Mouse (Mus musculus) retina, postnatal 1 day (tissue): ENCODE measurements around the gene Epha10.
A peak's percentile ranks its signal among the peaks of the same experiment; 100 is the strongest.

Experiments
- DNase-seq: peaks from one replicate; pipeline ENCODE4 v3.0.0-alpha.2; 2012

Gene Epha10

GRCm38 (mm10) chr4:124880599-124880998 is at the start of gene Epha10:
TSS of gene Epha10 (plus strand) at chr4:124880899.
- DNase-seq: peak; percentile 43

GRCm38 (mm10) chr4:124832796-124833195 is 47.9 kb upstream of the Epha10 start:
- DNase-seq: no peak

GRCm38 (mm10) chr4:124838035-124838700 is 42.5 kb upstream of the Epha10 start:
- no peak for DNase-seq

GRCm38 (mm10) chr4:124840998-124841397 is 39.7 kb upstream of the Epha10 start:
- DNase-seq: no peak

GRCm38 (mm10) chr4:124843493-124843892 is 37.2 kb upstream of the Epha10 start:
- DNase-seq: peak; percentile 66

- DNase-seq: peak; percentile 90
Measured at GRCm38 (mm10) chr4:124847573-124847972, 33.1 kb upstream of the Epha10 start.

GRCm38 (mm10) chr4:124849631-124850260 is 31.0 kb upstream of the Epha10 start:
- DNase-seq: no peak

GRCm38 (mm10) chr4:124850261-124850913 is 30.3 kb upstream of the Epha10 start, which contains the start of gene Yrdc:
TSS of gene Yrdc (plus strand) at chr4:124850679.
- DNase-seq: peak; percentile 98

- peak; percentile 63 for DNase-seq
Measured at GRCm38 (mm10) chr4:124850933-124851658, 29.6 kb upstream of the Epha10 start, which contains the start of gene 1110065P20Rik. TSS of gene 1110065P20Rik (minus strand) at chr4:124851196.

GRCm38 (mm10) chr4:124856294-124856693 is 24.4 kb upstream of the Epha10 start:
- no peak for DNase-seq

GRCm38 (mm10) chr4:124858370-124858769 is 22.3 kb upstream of the Epha10 start:
- no peak for DNase-seq

- DNase-seq: peak; percentile 78
Measured at GRCm38 (mm10) chr4:124860446-124860845, 20.3 kb upstream of the Epha10 start.

GRCm38 (mm10) chr4:124861283-124862188 is 19.2 kb upstream of the Epha10 start, which contains the start of gene Maneal:
TSS of gene Maneal (minus strand) at chr4:124862171.
- peak; percentile 58 for DNase-seq

- no peak for DNase-seq
Measured at GRCm38 (mm10) chr4:124872719-124873118, 8.0 kb upstream of the Epha10 start.

GRCm38 (mm10) chr4:124881341-124881908 is 726 bp downstream of the Epha10 start:
- DNase-seq: peak; percentile 96

GRCm38 (mm10) chr4:124882151-124882729 is 1.5 kb downstream of the Epha10 start:
- DNase-seq: peak; percentile 65

GRCm38 (mm10) chr4:124888702-124889101 is 8.0 kb downstream of the Epha10 start:
- no peak for DNase-seq

- no peak for DNase-seq
Measured at GRCm38 (mm10) chr4:124889935-124890334, 9.2 kb downstream of the Epha10 start.

- DNase-seq: no peak
Measured at GRCm38 (mm10) chr4:124890831-124891230, 10.1 kb downstream of the Epha10 start.

GRCm38 (mm10) chr4:124893769-124894168 is 13.1 kb downstream of the Epha10 start:
- DNase-seq: no peak
